Mouse (Mus musculus): ENCODE measurements around the gene Slc7a6. TPM values are rescaled to one million over a fixed set of nuclear protein-coding genes. Genes with fewer than 3 reads are reported as not detected.

Gene Slc7a6
- polyA plus RNA-seq, 1 experiment from 2014 or later, result 103 TPM

DNA sequence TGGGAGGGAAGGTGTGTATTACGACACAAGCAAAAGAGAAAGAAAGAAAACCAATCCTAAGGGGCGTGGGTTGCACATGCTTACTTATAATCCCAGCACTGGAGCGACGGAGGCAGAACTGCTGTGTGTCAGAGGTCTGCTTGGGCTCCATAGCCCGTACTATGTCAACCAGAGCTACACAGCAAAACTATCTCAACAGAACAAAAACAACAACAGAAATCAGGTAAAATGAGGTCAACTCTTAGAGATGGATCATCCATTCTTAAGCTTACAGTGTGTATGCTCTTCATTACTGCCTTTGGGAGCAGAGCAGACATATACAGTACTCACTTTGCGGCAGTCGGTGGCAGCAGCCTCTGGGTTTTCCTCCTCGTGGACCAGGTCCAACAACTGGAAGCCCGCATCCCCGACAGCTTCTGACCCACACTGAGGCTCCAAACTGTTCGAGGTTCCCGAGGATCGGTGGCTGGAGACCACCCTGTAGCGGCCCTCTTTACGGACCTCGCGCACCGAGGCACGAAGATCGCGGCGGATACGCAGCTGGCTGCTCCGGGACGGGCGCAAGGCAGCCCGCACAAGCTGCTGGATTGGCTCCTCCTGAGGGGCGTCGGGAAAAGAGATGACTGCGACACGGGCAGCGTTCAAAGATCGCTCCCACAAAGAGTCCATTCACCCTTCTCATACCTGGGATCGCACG lies 41.5 kb downstream of the Slc7a6 start:
- Histone ChIP-seq H3K27me3 (ENCODE audit: control insufficient read depth, insufficient read depth, low read length) (no peaks in the 10 kb centered on the region), H3K4me1 (replicated peaks; ENCODE audit: control insufficient read depth, insufficient read depth, low read length) (peaks cover 8% of the 10 kb centered on the region; the same call in 1 of the 2 replicates), H3K9ac (ENCODE audit: low read length) (peak overlapping the region; percentile 89), H3K4me3 (ENCODE audit: low read depth, low read length) (peak overlapping the region; percentile 85), H3K9me3 (ENCODE audit: control insufficient read depth, low read length) (no peaks in the 10 kb centered on the region), H3K36me3 (ENCODE audit: control insufficient read depth, insufficient read depth, low read length) (peaks cover 2% of the 10 kb centered on the region; the same call in 1 of the 2 replicates), H3K27ac (ENCODE audit: low read depth, low read length) (peak overlapping the region; percentile 88), H3K4me2 (ENCODE audit: low read depth, low read length, severe bottlenecking) (peak overlapping the region; percentile 84)
- under 1% methylated on average over 35 of the region's 35 CpGs for WGBS
- DNase-seq (ENCODE audit: low spot score), result no peak
- ATAC-seq (replicated peaks; ENCODE audit: low FRiP score), result peak; percentile 75

DNA sequence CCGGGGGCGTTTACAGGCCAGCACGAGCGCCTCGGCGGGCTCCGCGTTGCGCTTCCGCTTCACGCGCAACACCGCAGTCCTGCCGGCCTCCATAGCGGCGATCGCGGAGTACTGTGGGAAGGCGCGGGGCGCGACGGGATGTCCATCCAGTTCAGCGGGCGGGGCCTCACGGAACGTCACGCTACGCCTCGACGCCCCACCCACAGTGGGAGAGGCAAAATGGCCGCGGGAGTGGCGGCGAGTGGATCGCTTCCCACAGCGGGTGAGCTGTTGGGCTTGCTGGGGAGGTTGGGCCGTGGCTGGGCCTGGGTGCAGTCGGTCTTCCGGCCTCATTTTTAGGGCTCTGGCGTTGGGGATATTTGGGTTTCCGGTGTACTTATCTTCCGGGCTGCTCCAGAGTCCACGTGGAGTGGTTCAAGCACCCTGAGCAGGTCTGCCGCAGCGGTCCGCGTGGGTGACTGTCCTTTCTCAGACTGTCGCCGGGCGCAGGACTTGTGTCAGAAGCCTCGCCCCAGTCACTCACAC lies 42.2 kb downstream of the Slc7a6 start, which contains the start of the genes Slc7a6os and Prmt7:
TSS of gene Slc7a6os (minus strand) at position 115 of the 525 bp plus-strand sequence.
TSS of gene Prmt7 (plus strand) at position 116 of the 525 bp plus-strand sequence.
- WGBS, result under 1% methylated on average over 52 of the region's 52 CpGs
- H3K27me3 ChIP-seq (ENCODE audit: control insufficient read depth, insufficient read depth, low read length), result no peaks in the 10 kb centered on the region
- H3K9me3 ChIP-seq (ENCODE audit: control insufficient read depth, low read length), result no peaks in the 10 kb centered on the region
- peaks cover 8% of the 10 kb centered on the region; the same call in 1 of the 2 replicates for H3K4me1 ChIP-seq (replicated peaks; ENCODE audit: control insufficient read depth, insufficient read depth, low read length)
- H3K4me3 ChIP-seq (ENCODE audit: low read depth, low read length), result peak within 1 kb of the TSS; percentile 85
- peak; percentile 97 for DNase-seq (ENCODE audit: low spot score)
- H3K9ac ChIP-seq (ENCODE audit: low read length), result peak within 1 kb of the TSS; percentile 89
- peak within 1 kb of the TSS; percentile 84 for H3K4me2 ChIP-seq (ENCODE audit: low read depth, low read length, severe bottlenecking)
- peak within 1 kb of the TSS; percentile 88 for H3K27ac ChIP-seq (ENCODE audit: low read depth, low read length)
- ATAC-seq (replicated peaks; ENCODE audit: low FRiP score), result peak; percentile 99
- no peaks in the 10 kb centered on the region; the same call in 1 of the 2 replicates for H3K36me3 ChIP-seq (ENCODE audit: control insufficient read depth, insufficient read depth, low read length)

DNA sequence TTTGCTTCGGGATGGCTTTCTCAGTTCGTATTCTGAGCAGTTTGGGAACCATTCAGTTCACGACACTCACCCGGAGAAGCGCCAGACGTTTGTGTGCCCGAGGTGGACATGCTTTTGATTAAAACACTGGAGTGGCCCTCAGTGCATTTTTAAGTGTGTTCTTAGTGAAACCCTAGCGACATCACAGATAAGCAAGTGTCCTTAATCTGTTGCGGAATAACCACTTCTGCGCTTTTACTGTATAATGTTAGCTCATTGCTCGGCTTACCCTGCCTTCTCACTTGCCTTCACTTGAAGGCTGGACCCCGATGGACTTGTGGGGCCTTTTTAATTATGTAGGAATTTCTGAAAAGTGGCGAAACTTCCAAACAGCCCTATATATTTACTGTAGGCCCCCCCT lies 42.8 kb downstream of the Slc7a6 start:
- 5% methylated on average over 13 of the region's 13 CpGs for WGBS
- no peaks in the 10 kb centered on the region for H3K27me3 ChIP-seq (ENCODE audit: control insufficient read depth, insufficient read depth, low read length)
- H3K4me1 ChIP-seq (replicated peaks; ENCODE audit: control insufficient read depth, insufficient read depth, low read length), result peaks cover 8% of the 10 kb centered on the region; the same call in 1 of the 2 replicates
- no peak for DNase-seq (ENCODE audit: low spot score)
- H3K4me3 ChIP-seq (ENCODE audit: low read depth, low read length), result peak overlapping the region; percentile 85
- no peak for ATAC-seq (replicated peaks; ENCODE audit: low FRiP score)
- H3K27ac ChIP-seq (ENCODE audit: low read depth, low read length), result peak overlapping the region; percentile 88; the same call in 1 of the 2 replicates
- no peaks in the 10 kb centered on the region; the same call in 1 of the 2 replicates for H3K36me3 ChIP-seq (ENCODE audit: control insufficient read depth, insufficient read depth, low read length)
- H3K9me3 ChIP-seq (ENCODE audit: control insufficient read depth, low read length), result no peaks in the 10 kb centered on the region
- H3K9ac ChIP-seq (ENCODE audit: low read length), result peak overlapping the region; percentile 89
- H3K4me2 ChIP-seq (ENCODE audit: low read depth, low read length, severe bottlenecking), result peak overlapping the region; percentile 84

DNA sequence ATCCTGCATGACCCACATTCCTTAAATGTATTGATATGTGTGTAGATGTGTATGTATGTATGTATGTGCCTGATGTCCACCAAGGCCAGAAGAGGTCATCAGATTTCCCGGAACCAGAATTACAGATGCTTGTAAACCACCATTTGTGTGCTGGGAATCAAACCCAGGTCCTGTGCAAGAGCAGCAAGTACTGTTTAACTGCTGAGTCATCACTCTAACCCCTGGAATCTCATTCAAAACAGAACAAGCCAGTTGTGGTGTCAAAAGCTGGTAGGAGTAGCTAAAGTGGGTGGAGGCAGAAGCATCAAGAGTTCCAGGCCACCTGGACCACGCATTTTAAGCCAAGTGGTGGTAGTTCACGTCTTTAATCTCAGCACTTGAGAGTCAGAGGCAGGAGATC lies 45.3 kb downstream of the Slc7a6 start:
- no peak overlapping the region for H3K27ac ChIP-seq (ENCODE audit: low read depth, low read length)
- no peak overlapping the region for H3K9ac ChIP-seq (ENCODE audit: low read length)
- H3K4me2 ChIP-seq (ENCODE audit: low read depth, low read length, severe bottlenecking), result no peak overlapping the region
- no peaks in the 10 kb centered on the region for H3K27me3 ChIP-seq (ENCODE audit: control insufficient read depth, insufficient read depth, low read length)
- no peak overlapping the region for H3K4me3 ChIP-seq (ENCODE audit: low read depth, low read length)
- peaks cover 8% of the 10 kb centered on the region; the same call in 1 of the 2 replicates for H3K4me1 ChIP-seq (replicated peaks; ENCODE audit: control insufficient read depth, insufficient read depth, low read length)
- H3K9me3 ChIP-seq (ENCODE audit: control insufficient read depth, low read length), result no peaks in the 10 kb centered on the region
- H3K36me3 ChIP-seq (ENCODE audit: control insufficient read depth, insufficient read depth, low read length), result no peaks in the 10 kb centered on the region; the same call in 1 of the 2 replicates
- 95% methylated on average over 3 of the region's 3 CpGs for WGBS
- ATAC-seq (replicated peaks; ENCODE audit: low FRiP score) (no peak), DNase-seq (ENCODE audit: low spot score) (no peak)

DNA sequence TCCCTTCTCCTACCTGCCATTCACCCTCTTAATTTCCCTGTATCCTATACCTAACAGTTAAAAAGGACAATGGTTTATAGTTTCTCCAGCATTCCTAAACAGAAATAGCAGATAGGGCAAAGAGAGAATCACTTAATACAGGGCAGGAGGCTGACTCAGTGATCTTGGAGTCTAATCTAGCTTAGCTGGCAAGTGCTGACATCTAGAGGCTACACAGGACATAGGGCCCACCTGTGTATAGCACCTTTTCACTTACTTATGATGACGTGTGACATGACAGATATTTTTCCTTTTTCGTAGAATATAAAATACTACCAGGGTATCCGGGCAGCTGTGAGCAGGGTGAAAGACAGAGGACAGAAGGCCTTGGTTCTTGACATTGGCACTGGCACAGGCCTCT lies 51.0 kb downstream of the Slc7a6 start:
- no peak for DNase-seq (ENCODE audit: low spot score)
- no peaks in the 10 kb centered on the region; the same call in 1 of the 2 replicates for H3K36me3 ChIP-seq (ENCODE audit: control insufficient read depth, insufficient read depth, low read length)
- H3K9ac ChIP-seq (ENCODE audit: low read length), result no peak overlapping the region
- no peak overlapping the region for H3K27ac ChIP-seq (ENCODE audit: low read depth, low read length)
- no peaks in the 10 kb centered on the region for H3K4me1 ChIP-seq (replicated peaks; ENCODE audit: control insufficient read depth, insufficient read depth, low read length)
- no peak overlapping the region for H3K4me2 ChIP-seq (ENCODE audit: low read depth, low read length, severe bottlenecking)
- WGBS, result 96% methylated on average over 3 of the region's 3 CpGs
- no peak overlapping the region for H3K4me3 ChIP-seq (ENCODE audit: low read depth, low read length)
- ATAC-seq (replicated peaks; ENCODE audit: low FRiP score), result no peak
- no peaks in the 10 kb centered on the region for H3K27me3 ChIP-seq (ENCODE audit: control insufficient read depth, insufficient read depth, low read length)
- no peaks in the 10 kb centered on the region for H3K9me3 ChIP-seq (ENCODE audit: control insufficient read depth, low read length)

DNA sequence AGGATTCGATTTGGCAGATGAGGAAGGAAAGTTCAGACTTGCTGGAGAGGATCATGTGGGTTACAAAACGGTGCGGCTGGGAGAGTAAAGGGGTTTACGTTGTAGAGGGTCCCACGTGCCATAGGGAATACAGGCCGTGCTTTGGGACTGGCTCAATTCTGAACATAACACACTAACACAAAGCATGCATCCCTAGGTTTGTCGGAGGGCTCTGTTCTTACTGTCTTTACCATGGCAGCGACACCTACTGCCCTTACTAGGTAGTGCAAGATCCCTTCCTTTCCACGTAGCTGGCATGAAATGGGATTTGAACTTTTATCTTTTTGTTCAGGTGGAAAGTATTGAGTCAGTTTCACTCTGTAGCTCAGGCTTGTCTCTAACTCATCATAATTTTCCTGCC lies 57.9 kb downstream of the Slc7a6 start:
- no peaks in the 10 kb centered on the region for H3K9me3 ChIP-seq (ENCODE audit: control insufficient read depth, low read length)
- peak; percentile 72 for DNase-seq (ENCODE audit: low spot score)
- H3K36me3 ChIP-seq (ENCODE audit: control insufficient read depth, insufficient read depth, low read length), result peaks cover 7% of the 10 kb centered on the region; the same call in 1 of the 2 replicates
- H3K9ac ChIP-seq (ENCODE audit: low read length), result no peak overlapping the region
- H3K4me3 ChIP-seq (ENCODE audit: low read depth, low read length), result no peak overlapping the region
- H3K27me3 ChIP-seq (ENCODE audit: control insufficient read depth, insufficient read depth, low read length), result no peaks in the 10 kb centered on the region
- WGBS, result 48% methylated on average over 9 of the region's 9 CpGs
- no peaks in the 10 kb centered on the region for H3K4me1 ChIP-seq (replicated peaks; ENCODE audit: control insufficient read depth, insufficient read depth, low read length)
- H3K4me2 ChIP-seq (ENCODE audit: low read depth, low read length, severe bottlenecking), result no peak overlapping the region
- H3K27ac ChIP-seq (ENCODE audit: low read depth, low read length), result no peak overlapping the region
- ATAC-seq (replicated peaks; ENCODE audit: low FRiP score), result no peak

DNA sequence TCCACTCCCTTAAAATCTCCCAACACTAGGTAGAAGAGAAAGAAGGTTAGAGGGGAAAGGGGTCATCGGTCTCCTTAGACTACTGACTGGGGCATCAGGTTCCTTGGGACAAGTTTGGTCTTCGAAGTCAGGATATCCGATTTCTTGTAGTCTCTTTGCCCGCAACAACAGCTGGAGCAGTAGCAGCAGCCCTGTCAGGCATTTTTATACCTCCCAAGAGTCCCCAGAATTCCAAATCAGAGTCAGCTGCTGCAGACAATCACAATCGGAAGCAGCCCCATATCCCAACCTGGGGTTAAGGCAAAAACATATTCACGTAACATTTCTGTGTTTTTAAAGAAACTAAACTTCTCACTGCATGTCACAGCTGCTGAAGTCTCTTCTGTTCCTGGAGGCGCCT lies 62.9 kb downstream of the Slc7a6 start:
- Histone ChIP-seq H3K9ac (ENCODE audit: low read length) (no peak overlapping the region), H3K9me3 (ENCODE audit: control insufficient read depth, low read length) (no peaks in the 10 kb centered on the region), H3K36me3 (ENCODE audit: control insufficient read depth, insufficient read depth, low read length) (peaks cover 5% of the 10 kb centered on the region; the same call in 1 of the 2 replicates), H3K4me2 (ENCODE audit: low read depth, low read length, severe bottlenecking) (no peak overlapping the region), H3K27me3 (ENCODE audit: control insufficient read depth, insufficient read depth, low read length) (no peaks in the 10 kb centered on the region), H3K4me3 (ENCODE audit: low read depth, low read length) (no peak overlapping the region), H3K27ac (ENCODE audit: low read depth, low read length) (no peak overlapping the region), H3K4me1 (replicated peaks; ENCODE audit: control insufficient read depth, insufficient read depth, low read length) (no peaks in the 10 kb centered on the region)
- DNase-seq (ENCODE audit: low spot score), result no peak
- 91% methylated on average over 7 of the region's 7 CpGs for WGBS
- ATAC-seq (replicated peaks; ENCODE audit: low FRiP score), result no peak

DNA sequence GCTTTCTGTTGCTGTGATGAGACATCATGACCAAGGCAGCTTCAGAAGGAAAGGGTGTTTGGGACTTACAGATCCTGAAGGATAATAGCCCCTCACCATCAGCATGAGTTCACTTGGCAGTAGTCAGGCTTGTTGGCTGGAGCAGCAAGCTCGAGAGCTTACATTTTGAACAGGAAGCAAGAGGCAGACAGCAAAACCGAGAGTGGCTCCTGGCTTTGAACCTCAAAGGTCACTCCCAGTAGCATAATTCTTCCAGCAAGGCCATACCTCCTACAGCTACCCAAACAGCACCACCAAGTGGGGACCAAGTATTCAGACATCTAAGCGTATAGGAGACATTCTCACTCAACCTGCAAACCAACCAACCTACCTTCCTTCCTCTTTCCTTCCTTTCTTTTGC lies 64.1 kb downstream of the Slc7a6 start:
- Histone ChIP-seq H3K27me3 (ENCODE audit: control insufficient read depth, insufficient read depth, low read length) (no peaks in the 10 kb centered on the region), H3K4me3 (ENCODE audit: low read depth, low read length) (no peak overlapping the region), H3K4me1 (replicated peaks; ENCODE audit: control insufficient read depth, insufficient read depth, low read length) (no peaks in the 10 kb centered on the region), H3K36me3 (ENCODE audit: control insufficient read depth, insufficient read depth, low read length) (peaks cover 5% of the 10 kb centered on the region), H3K4me2 (ENCODE audit: low read depth, low read length, severe bottlenecking) (no peak overlapping the region), H3K9ac (ENCODE audit: low read length) (no peak overlapping the region), H3K27ac (ENCODE audit: low read depth, low read length) (no peak overlapping the region), H3K9me3 (ENCODE audit: control insufficient read depth, low read length) (no peaks in the 10 kb centered on the region)
- ATAC-seq (replicated peaks; ENCODE audit: low FRiP score), result no peak
- WGBS, result 86% methylated on average over 3 of the region's 3 CpGs
- DNase-seq (ENCODE audit: low spot score), result no peak

Measured in forebrain, embryonic 11.5 days (tissue).